Mouse (Mus musculus): ENCODE data around the gene Gmpr.

Gmpr gene

DNA sequence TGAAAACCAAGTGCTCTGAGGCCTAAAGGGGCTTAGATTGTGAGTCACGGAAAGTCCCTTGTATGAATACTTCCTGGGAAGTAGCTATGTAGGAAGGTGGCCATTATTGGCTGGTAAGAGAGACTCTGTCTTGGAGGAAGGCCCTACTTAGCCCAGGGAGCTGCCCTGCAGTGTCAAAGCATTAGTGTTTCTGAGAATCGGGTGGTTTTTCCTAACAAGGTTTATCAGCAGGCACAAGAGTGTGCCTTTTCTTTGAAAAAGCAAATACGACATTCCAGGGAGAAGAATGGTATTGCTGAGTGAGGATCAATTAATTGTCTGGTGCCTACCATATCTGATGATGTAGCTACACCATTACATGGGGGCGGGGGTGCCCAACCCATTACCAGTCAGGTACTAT, 39.7 kb downstream of the Gmpr start:
- no peak for DNase-seq

DNA sequence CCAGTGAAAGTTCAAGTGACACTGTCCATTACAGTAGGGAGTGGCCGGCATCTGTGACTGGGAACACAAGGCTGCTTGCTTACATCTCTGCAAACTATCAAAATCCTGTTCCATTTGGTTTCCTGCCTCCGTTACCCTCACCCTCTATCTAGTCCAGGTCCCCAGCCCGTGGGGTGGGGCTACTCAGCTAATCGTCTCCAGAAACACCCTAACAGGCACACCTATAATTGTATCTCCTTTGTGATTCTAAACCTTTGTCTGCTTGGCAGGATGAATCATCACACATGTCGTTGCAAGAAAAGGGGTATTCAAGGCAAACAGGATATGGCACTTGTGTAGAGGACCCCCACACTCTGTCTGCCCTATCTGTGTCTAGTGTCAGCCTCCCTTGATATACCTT, 40.3 kb downstream of the Gmpr start:
- no peak for DNase-seq

DNA sequence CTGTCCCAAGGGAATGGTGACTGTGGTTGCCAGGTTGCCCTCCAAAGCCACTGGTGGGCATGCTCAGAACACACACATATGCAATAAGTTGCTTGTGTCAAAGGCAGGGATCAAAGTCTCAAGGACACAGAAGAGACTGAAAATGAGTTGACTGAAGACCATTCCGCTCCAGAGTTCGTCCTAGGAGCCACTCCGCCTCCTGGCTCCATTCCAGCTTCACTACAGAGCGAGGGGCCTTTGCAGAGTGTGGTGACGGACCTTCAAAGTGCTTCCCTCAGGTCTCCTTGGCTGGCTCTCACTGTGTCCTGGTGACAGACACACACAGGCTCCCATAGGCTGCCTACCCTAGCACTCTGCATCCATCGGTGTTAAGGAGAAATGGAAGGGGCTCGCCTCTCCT, 46.4 kb downstream of the Gmpr start:
- DNase-seq, result no peak

DNA sequence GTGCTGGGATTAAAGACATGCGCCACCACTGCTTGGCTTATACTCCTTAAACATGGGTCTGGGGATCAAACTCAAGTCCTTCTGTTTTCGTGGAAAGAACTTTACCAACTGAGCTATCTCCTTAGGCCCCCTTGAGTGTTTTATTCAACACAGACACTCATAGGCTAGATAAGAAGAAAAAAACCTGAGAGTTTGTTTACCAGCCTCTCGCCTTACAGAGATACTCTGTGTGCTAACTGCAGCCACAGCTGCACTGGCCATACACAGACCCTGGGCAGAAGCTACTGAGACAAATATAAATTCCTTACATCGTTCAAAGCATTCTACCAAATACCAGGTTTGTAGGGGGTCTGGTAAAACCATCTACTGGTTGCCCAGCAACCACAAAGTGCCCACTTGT, 51.1 kb downstream of the Gmpr start:
- no peak for DNase-seq

DNA sequence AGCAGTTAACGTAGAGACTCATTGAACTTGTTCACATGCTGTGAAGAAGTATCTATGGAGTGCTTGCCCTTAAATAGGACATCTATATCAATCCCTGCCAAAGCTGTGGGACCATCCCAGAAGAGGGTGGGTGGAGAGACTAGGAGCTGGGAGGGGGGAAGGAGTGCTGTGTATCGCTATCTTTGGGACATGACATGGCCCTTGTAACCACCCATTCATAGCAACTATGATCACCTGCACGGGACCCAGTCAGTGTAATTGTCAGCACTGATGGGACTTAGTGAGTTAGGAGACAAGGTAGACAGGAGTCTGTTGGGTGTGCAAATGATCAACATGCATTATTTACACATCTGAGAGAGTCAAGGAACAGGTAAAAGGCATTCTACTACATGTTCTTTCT, 52.0 kb downstream of the Gmpr start:
- DNase-seq, result no peak

DNA sequence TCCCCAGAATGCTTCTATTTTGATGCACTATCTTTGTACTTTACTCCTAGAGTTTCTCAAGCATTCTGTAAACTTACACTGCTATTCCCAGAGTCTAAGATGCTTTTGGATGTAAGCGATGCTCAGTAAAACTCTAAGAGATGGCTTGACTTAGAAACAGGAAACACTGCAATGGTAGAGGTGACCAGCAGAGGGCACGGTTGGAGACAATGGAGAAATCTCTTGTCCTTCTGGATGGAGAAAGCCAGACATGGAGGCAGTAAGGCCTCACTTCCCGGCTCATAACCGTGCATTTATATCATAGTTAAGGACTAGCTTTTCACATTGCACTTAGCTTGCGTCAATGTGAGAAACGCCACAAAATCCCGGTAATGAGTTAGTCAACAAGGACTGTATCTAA, 53.3 kb downstream of the Gmpr start:
- DNase-seq, result peak; percentile 35

DNA sequence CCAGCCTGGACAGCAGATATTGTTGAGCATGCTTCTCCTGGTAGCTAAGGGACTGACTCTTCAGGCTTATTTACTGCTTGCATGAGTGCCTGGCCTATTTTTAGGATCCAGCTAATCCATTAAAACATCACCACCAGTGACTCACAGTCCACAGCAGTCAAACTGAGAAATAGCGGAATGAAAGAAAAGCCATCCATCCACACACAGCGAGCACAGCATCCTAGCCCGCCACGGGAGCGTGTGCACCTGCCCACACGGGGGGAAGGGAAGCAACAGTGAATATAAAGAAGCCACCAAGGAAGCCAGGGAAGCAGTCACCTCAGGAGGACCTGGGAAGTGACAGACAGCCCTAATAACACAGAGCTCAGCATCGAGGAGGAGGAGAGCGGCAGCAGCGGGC, 54.8 kb downstream of the Gmpr start:
- DNase-seq, result no peak

DNA sequence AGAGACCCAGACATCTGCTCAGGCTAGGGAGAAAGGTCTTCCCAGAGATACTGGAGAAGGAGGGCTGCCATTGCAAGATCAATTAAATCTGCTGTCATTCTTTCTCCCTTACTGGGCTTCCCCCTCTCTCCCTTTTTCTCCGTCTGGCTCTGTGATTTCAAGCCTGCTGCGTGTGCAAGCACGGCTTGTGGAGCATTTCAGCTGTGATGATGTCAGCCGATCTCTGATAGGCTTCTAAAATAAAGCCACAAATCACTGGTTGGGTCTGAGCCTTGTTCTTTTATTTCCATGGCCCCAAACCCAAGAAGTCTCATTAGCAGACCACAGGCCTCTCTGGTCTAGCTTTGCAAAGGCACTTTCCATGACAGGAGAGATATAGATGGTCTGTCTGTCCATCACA, 57.7 kb downstream of the Gmpr start:
- no peak for DNase-seq

DNA sequence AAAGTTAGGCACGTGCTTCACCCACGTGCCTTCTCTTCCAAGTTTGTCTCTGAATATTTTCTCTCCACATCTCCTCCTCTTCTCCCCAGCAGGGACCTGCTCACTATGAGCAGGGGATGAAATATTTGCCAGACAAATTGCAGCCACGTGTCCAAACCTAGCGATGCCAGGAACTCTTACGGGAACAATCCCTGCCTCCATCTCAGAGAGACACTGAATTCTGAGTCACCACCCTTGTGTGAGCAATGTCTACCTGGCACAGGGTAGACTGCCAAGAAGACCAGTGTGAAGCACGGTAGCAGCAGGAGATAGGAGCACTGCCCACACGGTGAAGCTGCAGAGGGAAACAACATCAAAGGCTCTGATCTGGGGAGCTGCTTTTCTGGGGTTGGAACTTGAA, 62.7 kb downstream of the Gmpr start:
- no peak for DNase-seq

DNA sequence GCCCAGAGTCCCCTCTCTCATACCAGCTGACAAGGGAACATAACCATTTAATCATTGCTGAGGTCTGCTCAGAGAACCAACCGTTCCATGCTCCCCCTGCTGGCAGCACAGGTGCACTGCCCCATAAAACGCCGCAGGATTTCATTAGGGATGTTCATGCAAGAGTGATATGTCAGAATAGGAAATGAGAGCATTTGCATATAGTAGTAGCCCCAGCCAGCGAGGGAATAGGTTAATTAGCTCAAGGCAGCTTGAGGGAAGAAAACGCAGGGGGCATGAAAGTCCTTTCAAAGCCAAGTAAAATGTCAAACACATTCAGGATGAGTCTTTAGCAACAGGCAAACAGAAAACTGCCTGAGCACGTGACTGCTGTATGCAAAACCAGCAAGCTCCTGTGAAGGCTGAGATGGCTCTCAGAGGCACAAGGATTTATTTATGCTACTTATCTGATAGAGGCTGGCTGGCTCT, 64.6 kb downstream of the Gmpr start:
- peak; percentile 84 for DNase-seq

DNA sequence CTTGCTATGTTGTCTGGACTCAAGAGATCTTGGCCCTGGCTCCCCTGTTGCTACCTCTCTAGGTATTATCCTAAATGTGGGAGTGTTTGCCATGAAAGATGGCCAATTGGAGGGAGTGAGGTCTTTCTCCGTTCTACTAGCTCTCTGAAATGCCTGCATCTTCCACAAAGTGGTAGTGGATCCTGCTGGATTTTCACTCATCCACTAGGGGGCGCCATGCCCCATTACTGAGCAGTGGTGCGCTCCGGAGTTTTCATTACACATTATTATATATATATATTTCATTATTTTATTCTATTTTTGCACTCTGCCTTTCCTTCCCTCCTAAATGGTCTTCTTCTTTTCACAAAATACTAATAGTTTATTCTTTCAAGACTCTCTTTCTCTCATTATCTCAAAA, 65.5 kb downstream of the Gmpr start:
- peak; percentile 71 for DNase-seq

DNA sequence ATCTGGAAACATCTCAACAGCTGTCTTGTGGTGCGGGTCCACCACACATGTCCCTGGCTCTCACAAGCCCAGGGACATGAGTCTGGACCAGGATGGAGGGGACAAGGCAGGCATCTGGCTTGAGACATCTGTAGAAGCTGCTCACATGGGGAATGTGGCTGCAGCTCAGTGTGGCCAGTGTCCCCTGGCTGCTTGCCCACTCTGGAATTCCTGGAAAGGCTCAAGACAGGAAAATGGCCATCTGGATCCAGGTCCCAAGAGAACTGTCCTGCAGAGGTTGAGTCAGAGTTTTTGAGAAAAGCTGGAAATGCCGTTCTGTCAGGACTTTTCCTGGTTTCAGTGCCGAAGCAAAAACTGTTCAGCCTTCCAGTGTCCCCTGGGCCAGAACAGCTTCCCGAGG, 68.9 kb downstream of the Gmpr start:
- DNase-seq, result peak; percentile 83

DNA sequence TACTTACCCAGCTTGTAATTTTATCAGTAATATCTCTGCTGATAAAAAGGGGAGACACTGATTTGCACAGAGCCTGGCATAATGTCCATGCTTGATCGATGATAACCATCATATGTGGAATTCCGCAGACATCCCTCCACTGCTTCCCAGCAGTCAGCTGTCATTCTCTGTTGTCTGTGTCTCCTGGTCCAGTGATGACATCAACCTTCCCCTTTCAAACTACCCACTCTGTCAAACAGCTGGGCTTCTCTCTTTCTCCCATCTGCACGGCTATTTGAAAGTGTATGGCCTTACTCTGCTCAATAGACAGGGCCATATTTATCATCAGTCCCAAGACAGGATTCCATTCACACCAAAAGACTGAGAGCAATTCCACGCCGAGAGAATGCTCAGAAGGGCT, 70.1 kb downstream of the Gmpr start:
- DNase-seq, result no peak

DNA sequence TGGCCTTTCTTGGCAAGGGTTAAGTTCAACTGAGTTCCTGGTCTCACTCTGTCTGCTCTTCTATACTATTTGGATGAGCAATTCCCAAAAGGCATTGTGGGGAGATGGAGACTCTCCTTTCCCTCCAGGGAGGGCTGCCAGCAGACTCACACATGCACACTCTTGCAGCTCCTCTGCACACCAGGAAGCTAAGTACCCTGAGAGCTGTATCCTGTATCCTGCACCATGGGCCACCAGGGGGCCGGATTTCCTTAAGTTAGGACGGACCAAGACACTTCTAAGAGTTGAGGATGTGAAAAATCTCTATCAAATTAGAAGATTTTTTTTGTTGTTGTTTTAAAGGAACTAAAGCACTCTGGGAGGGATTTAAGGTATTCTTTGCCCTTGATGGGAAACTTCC, 70.5 kb downstream of the Gmpr start:
- DNase-seq, result peak; percentile 65

DNA sequence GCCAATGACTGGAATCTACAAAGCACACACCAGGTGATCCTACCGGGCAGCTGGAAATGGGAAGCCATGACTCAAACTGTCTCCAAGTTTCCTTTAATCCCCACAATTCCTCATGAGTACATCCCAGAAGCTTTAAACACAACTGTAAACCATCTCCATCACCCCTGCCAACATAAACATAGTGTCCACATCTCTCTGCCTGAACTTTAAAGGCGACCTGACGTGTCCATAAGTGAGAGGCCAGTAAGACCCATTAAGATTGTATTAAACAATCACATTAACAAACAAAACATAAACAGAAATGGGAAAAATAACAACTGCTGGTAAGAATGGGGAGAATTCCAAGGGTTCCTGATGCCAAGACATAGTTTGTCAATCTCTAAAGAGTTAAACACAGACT, 72.5 kb downstream of the Gmpr start:
- DNase-seq, result no peak

DNA sequence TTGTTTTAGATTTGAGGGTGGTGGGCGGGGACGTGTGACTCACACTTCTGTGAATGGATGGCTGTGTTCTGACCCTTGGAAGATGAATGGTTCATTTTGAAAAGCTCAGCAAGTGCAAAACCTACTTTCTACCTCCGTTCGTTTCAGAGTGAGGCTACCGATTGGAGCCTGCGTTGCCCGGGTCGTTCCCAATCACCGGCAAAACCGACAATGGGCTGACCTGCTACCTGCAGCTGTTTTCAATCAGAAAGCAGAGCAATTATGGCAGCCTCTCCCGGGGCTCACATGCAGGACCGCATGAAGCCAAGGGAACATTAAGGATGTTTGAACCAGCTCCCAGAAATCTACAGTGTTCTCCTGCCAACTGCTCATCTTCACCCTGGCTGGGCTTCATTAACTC, 75.0 kb downstream of the Gmpr start:
- DNase-seq, result no peak

DNA sequence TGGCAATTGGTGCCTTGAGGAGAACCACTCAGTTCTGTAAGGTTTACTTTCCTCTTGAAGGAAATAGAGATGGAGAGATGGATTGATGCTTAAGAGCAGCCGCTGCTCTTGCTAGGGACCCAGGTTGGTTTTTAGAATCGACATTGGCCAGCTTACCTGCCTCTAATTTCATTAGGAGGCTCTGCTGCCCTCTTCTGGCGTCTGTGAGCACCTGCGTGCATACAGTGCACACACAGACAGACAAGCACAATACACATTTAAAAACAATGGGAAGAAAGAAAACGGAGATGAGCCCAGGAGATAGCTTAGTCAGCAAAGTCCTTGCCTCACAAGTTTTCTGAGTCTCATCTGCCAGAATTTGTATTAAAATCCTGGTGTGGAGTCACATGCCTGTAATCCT, 75.8 kb downstream of the Gmpr start:
- no peak for DNase-seq

DNA sequence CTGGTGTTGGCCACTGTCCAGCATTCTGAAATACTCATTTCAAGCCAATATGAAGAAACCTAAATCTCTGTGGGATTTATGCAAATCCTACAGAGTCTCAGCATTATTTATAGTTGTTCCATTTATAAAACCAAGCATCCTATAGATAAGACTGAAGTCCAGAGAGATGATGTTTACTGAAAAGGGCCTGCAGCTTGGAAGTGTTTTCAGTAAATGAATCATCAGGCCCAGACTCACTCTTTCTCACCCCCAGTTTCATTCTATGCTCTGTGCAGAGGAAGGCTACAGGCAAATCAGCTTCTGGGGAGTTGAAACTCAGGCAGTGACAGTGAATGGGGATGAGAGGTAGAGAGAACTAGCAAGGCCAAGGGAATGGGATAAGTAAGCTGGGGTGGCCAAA, 83.7 kb downstream of the Gmpr start:
- no peak for DNase-seq

DNA sequence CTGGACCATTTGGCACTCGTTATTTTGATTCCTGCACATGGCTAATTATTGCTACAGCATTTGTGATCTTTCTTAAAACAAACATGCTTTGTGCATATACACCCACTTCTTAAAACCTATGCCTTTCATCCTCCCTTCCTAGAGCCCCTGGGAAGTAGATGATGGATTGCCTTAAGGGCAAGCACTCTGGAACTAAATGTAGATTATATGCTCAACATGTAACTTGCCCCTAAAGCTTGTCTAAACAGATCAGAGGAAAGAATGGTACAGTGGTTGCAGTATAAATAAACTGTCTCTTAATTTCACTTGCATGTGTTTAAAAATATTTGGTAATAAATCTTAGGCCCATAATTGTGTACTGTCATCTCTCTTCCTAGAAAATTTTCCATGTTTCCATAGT, 86.7 kb downstream of the Gmpr start:
- DNase-seq, result no peak

DNA sequence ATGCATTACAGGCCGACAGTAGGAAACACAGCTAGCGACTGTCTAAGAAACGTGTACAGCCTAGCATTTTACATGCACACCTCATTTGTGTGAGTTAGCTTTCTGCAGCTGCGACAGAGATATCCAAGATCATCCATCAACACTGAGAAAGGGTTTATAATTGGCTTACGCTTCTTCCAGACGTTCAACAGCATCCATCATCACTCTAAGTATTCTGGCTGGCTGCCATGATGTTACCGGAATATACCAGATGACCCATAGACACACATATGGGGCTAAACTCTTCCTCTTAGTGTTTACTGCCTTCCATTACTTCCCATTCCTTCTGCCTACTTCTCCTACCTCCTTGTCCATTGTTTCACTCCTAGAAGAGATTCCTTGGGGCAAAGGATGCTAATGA, 88.2 kb downstream of the Gmpr start:
- no peak for DNase-seq

DNA sequence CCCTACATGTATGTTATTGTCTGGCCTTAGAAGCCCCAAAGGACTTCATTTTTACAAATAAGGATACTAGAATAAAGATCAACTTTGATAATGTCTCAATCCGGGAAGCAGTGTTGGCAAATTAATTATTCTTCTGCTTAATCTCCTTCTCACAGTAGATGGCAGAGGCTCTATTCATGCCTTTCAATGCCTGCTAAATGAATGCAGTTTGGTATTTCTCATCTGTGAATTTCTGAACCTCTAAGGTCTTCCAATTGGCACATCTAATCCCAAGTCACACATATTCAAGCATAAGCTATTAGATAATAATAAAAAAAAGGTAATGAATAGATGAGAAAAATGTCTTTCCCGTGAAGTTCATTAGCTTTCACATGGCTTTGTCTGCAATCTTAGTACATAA, 92.6 kb downstream of the Gmpr start:
- DNase-seq, result no peak

DNA sequence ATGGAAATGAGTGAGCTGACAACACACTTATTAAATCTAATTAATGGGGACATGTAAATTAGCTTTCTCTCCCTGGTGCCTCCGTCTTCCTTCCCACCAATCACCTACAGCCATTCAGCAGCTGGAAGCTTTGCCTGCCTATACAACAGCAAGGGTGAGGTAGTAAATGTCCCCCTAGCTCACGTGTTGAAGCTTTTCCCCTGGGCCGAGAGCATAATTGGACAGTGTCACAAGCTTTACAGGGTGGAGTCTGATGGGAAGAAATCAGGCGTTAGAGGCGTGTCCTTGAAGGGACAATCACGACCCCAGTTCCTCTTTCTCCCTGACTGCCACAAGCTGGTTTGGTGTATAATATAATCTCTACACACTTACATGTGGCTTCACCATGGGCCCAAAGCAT, 93.2 kb downstream of the Gmpr start:
- no peak for DNase-seq
